Comparison of ENCODE assay signal across 15 mouse cellular contexts in the genomic region with DNA sequence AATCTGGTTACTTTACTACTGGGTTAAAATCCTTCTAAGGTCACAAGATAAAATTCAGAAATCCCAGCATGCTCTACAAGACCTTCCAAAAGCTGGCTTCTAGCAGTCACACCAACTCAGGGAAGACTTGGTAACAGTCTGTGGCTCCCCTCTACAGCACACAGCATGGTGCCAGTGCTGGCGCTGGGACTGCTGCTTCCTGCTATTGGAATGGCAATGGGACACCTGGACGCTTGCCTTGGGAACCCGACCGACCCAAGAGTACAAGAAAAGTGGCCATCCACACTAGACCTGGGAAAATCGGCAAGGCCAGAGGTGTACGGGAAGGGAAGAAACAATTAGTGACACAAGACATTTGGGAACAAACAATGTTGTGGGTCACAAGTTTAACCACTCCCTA.
"Had no signal": no experiment of that assay in that cellular context is flagged by ENCODE, and none has a peak within 500 bp of the region (broad histone marks: within the 10 kb centered on the region; RNA-seq: fewer than 3 reads in every experiment).

No protein-coding gene starts in this region.

- H3K27ac ChIP-seq: midbrain, embryonic 10.5 days; midbrain, embryonic 12.5 days; neural tube, embryonic 13.5 days; neural tube, embryonic 15.5 days; stomach, embryonic 15.5 days; stomach, postnatal 0 days had no signal

- H3K4me1 ChIP-seq: midbrain, embryonic 10.5 days; midbrain, embryonic 12.5 days; neural tube, embryonic 13.5 days; neural tube, embryonic 15.5 days; stomach, embryonic 15.5 days had no signal

- DNase-seq: lung, adult 18-20 months; lung, embryonic 14.5 days; lung, postnatal 10 days; midbrain, embryonic 14.5 days; right cerebral cortex, postnatal 14 days; thymus, adult 2 months; thymus, postnatal 25 days; thymus, postnatal 4 days had no signal

- H3K4me3 ChIP-seq: midbrain, embryonic 10.5 days; midbrain, embryonic 12.5 days; myocyte; neural tube, embryonic 13.5 days; neural tube, embryonic 15.5 days; stomach, embryonic 15.5 days had no signal
